Mouse (Mus musculus): Measurements from ENCODE around the gene Gm45521.

Gm45521 gene

GRCm38 (mm10) chr14:7957049-7957448, at the start of gene Gm45521:
Gene Gm45521, plus strand, starts transcription at chr14:7957288.
- no peak for DNase-seq

- no peak for DNase-seq
Measured at GRCm38 (mm10) chr14:7909472-7909871, 47.6 kb upstream of the Gm45521 start.

- no peak for DNase-seq
Measured at GRCm38 (mm10) chr14:7913842-7914241, 43.2 kb upstream of the Gm45521 start.

DNA sequence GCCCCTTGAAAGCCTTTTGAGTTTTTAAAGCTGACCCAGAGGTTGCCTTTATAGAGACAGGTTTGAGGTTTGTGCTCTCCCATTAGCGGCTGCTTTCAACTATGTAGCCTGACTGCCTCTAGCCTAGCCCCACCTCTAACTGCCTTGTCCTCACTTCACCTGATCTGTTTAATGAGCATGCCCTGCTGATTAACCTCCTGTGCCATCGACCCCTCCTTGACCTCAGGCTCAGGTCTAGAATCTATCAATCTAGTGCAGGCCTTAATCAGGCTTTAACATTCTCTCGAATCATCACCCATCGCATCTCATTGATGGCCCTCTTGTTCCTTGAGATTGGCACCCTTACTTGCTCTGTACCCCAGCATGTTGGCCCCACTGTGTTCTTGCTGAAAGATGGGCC, 42.6 kb upstream of the Gm45521 start:
- no peak for DNase-seq

DNA sequence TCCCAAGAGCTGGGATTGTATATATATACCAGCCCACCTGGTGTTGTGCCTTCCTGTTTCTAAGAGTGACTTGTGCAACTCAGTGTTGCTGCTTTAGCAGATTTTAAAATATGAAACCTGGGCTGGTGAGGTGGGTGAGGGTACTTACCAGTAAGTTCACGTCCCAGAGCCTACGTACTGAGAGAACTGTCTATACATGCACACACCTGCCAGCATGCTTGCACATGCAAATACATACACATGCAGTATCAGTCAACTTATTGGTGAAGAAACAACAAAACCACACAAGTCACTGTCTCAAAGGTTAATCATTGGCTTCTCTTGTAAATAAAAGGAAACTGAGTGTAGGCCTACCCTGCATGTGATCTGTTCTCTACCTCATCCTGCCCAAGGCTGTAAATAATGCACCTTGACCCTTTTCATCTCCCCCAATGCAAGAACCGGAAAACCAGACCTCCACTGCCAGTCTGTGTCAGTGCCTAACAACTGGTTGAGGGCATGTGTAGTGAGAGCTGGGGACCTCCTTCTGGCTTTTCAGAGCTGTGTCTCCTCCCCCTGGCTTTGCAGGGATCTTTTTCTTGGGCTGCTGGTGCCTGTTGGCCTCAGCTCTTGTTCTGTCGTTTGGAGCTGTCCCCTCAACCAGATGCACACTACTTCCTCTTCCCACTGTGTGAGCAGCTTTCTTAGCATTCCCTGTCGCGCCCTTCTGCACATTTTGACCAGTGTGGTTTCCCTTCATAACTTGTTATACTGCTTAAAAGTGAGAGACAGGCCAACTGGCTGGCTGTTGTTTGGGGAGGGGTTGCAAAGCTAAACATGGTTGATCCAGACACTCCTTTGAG, 38.7 kb upstream of the Gm45521 start:
- peak in 1 of 2 experiments; percentile 17 for DNase-seq

GRCm38 (mm10) chr14:7919309-7919708, 37.8 kb upstream of the Gm45521 start:
- no peak for DNase-seq

- peak in 1 of 2 experiments; percentile 22 for DNase-seq
Measured at GRCm38 (mm10) chr14:7919921-7920320, 37.2 kb upstream of the Gm45521 start.

DNA sequence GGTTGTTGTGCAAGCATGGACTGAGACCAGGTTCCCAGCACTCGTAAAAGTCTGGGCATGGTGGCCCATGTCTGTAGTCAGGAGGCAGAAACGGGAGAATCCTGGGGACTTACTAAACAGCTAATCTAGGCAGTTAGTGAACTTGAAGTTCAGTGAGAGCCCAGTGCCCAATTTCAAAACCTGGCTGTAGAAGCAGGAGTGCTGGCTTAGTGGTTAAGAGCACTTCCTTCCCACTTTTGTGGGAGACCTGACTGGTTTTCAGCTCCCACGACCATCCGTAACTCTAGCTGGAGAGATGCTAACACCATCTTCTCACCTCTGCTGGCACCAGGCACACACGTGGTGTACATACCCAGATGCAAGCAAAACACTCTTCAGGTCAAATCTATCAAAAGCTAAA, 35.6 kb upstream of the Gm45521 start:
- no peak for DNase-seq

- DNase-seq, result no peak
Measured at GRCm38 (mm10) chr14:7923635-7924034, 33.5 kb upstream of the Gm45521 start.

DNA sequence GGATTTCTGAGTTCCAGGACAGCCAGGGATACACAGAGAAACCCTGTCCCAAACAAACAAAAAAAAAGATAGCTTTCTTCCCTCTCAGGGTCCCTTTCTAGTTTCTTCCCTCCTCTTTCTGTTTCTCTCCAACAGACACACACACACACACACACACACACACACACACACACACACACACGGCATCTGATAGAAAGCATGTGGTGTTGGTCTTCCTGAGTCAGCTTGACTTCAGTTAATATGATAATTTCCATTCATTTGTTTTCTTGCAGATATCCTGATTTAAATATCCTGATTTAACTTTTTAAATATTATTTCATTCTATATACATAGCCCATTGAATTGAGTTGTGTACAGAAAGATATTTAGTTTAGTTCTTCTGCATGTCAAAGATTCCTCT, 28.7 kb upstream of the Gm45521 start:
- DNase-seq, result no peak

GRCm38 (mm10) chr14:7929029-7929428, 28.1 kb upstream of the Gm45521 start:
- DNase-seq, result no peak

- DNase-seq, result no peak
Measured at GRCm38 (mm10) chr14:7932151-7932550, 24.9 kb upstream of the Gm45521 start.

GRCm38 (mm10) chr14:7934166-7934565, 22.9 kb upstream of the Gm45521 start:
- no peak for DNase-seq

GRCm38 (mm10) chr14:7937052-7937630, 19.9 kb upstream of the Gm45521 start:
- DNase-seq, result peak; percentile 58 to 71

- no peak for DNase-seq
Measured at GRCm38 (mm10) chr14:7938809-7939784, 18.0 kb upstream of the Gm45521 start.

- DNase-seq, result no peak
Measured at GRCm38 (mm10) chr14:7941413-7941812, 15.7 kb upstream of the Gm45521 start.

- DNase-seq, result peak in 1 of 2 experiments; percentile 37
Measured at GRCm38 (mm10) chr14:7943101-7943800, 13.8 kb upstream of the Gm45521 start.

DNA sequence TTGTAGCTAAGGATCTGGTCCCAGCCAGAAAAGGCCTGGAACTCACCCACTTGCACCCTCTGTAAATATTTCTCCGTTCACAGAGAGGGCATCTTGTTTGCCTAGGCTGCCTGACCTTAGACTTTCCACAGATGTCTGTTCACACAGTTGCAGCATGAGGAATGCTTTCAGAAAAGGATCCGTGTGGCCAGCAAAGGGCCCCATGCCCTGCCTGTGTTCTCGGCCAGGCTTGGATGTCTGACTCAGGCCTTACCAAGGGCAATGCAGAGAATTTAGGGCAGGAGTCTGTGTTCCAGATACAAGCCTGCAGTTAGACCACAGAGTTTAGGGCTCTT, 13.3 kb upstream of the Gm45521 start:
- DNase-seq, result no peak

GRCm38 (mm10) chr14:7944349-7945039, 12.6 kb upstream of the Gm45521 start:
- DNase-seq, result peak in 1 of 2 experiments; percentile 22

DNA sequence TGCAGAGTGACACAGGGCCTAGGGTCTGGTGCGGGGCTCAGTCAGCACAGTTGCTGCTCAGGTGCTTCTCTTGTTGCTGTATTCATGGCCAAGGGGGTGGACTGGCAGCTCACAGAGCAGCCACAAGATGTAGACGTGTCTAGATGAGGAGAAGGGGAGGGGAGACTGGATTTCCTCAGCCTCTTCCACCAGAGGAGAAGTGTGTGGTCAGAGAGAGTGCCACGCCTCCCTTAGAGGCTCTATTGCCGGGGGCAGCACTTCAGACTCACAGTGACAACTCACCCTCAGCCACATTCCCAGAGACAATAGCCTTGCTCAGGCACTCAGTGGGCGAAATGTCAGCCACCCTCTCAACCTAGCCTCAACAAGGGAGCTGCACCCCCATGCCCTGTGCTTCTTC, 11.8 kb upstream of the Gm45521 start:
- no peak for DNase-seq

- no peak for DNase-seq
Measured at GRCm38 (mm10) chr14:7951234-7951633, 5.9 kb upstream of the Gm45521 start.
